Mouse (Mus musculus) urinary bladder, postnatal 4 days (tissue): ENCODE measurements around the gene Cbx1.
A peak's percentile ranks its signal among the peaks of the same experiment; 100 is the strongest.
"Not testable (repeated sequence)": the region's sequence is repeated elsewhere in the genome, so short reads cannot be mapped to it uniquely, and the experiment has no call there.

Source experiments
- DNase-seq, 2 experiments: peaks; one replicate each; pipeline ENCODE4 v3.0.0; 2021 to 2022; ENCODE audit warnings: low spot score in 2 of 2

Gene Cbx1

DNA sequence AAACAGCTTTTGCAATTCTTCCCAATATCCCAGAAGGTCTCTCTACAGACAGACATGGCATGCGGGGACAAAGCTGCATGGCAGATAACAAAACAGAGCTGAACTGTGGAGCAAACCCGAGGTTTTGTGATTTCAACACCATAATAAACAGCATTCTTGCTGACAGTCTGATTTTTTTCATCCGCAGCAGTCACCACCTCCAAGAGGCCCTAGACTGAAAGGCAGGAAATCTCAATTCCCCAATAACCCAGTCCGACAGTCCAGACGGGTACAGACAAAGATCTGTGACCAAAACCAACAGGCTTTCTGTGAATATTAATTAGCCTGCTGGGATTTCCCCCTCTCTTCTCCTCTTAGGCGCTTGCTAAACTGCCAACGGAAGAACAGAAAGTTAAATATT is 13.3 kb upstream of the Cbx1 start:
- no peak for DNase-seq

DNA sequence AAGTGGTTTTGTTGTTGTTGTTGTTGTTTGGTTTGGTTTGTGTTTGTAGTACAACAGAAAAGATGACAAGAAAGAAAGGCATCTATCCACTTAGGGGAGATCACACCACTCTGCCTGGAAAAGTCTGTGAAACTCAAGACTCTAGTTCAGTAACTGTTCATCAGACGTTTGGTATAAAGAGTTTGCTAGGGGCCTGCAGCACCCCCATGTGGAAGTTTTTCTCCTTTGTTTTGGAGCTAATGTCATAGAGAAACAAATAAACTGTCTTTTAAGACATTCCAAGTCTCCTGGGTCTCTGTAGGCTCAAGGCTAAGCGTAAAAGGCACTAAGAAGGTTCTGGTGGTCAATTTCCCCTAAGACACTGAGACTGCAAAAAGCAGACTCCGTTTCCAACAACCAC is 12.9 kb upstream of the Cbx1 start:
- no peak for DNase-seq

DNA sequence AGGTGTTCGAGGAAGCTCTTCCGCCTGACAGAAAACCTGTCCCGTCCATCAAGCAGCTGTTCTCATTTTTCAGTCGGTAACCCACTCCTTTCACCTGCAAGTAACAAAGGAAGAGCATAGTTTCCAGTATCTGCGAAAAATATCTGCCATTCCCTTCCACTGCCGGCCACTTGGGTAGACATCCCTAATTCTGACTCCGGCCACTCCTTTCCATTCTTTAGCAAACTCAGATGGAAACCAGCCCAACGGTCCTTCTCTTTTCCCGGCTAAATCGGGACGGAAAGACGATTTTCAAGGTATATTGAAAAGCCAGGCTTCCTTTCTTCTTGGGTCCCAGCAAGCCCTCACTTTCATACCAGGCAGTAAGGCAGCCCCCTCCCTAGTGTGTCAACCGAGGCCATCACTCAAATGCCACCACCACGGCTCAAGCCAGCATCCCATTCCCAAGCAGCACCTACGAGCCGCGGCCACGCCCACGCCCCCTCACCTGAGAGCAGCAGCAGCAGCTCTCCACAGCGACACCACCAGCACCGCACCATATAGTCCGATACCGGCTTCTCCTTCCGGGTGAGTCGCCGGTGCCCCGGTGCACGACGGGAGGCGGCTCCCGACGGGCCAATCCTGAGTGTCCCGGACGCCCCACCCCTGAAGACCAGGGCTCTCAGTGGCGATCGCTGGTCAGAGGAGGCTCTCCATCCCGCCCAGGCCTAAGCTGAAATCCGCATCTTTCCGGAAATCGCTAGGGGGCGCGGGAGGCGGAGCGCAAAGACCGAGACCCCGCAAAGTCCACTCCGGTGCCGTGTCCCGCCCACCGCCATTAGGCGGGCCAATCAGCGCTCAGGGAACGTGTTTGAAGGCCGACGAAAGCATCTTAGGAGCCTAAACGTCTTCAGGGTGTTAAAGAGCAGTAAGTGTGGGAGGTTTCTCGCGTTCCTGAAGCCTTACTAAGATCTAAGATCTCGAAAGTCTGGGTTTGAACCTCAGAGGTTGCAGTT is 11.7 kb upstream of the Cbx1 start, which contains the start of gene Snx11:
Gene Snx11 (minus strand): TSS at position 592 of the 995 bp plus-strand sequence.
- peak; percentile 99 for DNase-seq

DNA sequence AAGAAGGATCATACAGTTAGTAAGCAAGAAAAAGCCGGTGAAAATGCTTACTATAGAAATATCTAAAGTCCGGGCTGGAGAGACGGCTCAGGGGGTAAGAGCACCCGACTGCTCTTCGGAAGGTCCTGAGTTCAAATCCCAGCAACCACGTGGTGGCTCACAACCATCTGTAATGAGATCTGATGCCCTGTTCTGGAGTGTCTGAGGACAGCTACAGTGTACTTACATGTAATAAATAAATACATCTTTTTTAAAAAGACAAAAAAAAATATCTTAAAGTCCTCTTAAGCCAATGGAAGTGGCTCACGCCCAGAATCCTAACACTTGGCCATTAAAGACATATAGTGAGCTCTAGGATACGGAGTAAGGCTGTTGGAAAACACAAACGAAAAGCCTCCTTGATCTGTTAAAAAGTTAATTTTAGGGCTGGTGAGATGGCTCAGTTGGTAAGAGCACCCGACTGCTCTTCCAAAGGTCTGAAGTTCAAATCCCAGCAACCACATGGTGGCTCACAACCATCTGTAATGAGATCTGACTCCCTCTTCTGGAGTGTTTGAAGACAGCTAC is 10.8 kb upstream of the Cbx1 start:
- not testable (repeated sequence) for DNase-seq

DNA sequence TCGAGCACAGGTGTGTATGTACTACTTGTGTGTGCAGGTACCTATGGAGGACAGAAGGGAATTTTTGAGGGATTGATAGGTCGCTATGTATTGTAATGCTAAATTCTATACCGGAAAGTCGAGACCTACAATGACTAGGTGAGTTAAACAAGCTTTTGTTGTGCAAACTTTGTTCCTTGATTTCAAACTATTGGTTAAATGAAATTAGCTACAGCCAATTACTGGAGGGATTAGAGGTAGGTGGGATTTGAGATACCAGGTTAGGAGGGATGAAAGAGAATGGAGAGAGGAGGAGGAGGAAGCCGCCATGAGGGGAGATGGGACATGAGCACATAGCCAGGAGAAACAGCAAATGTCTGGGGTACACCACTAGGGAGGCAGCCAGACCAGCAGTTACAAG is 8.6 kb upstream of the Cbx1 start:
- no peak for DNase-seq

DNA sequence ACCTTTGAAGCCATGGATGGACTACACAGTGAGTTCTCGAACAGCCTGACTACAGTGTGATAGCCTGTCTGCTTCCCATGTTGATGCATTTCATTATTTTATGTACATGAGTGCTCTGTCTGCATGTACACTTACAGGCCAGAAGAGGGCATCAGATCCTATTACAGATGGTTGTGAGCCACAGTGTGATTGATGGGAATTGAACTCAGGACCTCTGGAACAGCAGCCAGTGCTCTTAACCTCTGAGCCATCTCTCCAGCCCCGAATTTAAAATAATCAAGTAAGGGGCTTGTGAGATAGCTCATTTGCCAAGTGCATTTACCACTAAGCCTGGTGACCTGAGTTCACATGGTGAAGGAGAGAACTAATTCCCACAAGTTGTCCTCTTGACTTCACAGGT is 7.5 kb upstream of the Cbx1 start:
- DNase-seq: no peak

DNA sequence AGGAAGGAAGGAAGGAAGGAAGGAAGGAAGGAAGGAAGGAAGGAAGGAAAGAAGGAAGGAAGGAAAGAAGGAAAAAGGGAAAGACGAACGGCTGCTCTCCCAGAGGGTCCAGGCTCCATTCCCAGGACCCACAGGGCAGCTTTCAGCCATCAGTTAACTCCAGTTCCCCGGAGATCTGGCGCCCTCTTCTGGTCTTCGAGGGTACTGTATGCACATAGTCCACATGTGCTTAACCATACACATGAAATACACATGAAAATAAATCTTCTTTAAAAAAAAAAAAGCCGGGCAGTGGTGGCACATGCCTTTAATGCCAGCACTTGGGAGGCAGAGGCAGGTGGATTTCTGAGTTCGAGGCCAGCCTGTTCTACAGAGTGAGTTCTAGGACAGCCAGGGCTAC is 4.1 kb upstream of the Cbx1 start:
- peak; percentile 40 to 85 for DNase-seq

DNA sequence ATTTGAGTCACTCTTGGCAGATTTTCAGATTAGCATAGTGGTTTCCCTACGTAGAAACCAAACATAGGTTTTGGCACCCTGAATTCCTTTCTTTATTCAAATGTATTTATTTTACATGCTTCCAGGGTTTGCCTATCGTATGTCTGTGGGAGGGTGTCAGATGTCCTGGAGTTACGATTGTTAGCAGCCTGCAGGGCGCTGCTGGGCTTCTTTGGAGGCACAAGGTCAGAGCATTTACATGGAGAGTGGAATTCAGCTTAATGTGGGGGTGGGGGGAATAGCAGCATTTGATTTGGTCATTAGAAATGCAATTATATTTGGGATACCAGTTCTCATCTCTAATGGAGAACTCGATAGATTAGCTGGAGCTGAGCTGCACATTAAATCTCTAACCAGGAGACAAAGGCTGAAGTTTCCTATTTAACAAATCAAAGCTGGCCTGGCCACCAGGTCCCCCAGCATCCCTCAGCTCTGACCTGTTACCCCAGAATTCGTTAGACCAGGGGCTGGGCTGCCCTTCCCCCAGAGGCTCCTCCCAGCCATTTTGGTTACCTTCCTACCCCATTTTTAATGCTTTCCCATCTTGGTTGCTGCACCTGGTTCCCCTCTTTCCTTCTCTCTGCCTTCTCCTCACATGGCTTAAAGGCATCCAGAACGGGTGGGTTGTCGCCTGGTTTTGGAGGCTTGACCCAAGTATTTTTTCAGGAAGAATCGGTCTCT is 2.0 kb upstream of the Cbx1 start:
- no peak for DNase-seq

DNA sequence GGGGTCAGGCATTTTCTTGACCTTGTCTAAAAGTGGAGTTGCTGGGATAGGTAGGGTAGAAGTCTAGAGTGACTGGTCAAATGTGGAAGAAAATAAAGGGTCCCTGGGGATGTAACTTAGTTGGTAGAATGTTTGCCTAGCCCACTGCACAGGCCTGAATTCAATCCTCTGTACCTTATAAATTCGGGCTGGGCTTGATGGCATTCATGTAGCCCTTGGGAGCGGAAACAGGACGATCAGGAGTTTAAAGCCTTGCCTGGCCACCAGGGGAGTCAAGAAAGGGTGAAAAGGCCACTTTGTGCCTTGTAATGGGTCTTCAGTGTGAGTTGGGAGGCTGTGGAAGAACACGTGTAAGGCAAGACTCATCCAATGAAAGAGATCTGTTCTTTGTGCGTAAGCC is 1.1 kb downstream of the Cbx1 start:
- DNase-seq: no peak

DNA sequence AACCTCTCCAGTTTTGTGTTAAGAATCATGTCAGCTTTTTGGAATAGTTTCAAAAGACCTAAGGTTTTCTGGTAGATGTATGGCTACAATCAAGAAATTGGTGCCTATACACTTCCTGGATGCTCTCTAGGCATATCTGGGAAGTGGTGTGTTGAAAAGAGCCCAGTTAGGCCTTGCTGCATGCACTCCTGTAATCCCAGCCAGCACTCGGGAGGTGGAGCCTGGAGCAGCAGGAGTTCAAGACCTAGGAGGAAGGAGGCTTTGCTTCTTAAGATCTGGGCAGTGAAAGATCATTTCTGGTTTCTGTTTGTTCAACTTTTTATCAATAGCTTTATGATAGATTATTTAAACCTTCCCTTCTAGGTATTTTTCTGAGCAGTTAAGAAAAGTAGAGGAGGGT is 1.8 kb downstream of the Cbx1 start:
- no peak for DNase-seq

DNA sequence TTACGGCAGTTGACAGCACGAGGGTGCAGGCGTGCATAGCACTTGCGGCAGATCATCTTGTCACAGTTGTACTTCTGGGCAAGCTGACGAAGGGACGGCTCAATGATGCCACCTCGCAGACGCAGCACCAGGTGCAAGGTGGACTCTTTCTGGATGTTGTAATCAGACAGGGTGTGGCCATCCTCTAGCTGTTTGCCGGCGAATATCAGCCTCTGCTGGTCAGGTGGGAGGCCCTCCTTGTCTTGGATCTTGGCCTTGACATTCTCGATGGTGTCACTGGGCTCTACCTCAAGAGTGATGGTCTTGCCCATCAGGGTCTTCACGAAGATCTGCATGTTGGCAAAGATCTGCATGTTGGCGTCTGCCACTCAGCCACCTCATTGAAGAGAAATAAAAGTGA is 6.6 kb downstream of the Cbx1 start:
- no peak for DNase-seq

DNA sequence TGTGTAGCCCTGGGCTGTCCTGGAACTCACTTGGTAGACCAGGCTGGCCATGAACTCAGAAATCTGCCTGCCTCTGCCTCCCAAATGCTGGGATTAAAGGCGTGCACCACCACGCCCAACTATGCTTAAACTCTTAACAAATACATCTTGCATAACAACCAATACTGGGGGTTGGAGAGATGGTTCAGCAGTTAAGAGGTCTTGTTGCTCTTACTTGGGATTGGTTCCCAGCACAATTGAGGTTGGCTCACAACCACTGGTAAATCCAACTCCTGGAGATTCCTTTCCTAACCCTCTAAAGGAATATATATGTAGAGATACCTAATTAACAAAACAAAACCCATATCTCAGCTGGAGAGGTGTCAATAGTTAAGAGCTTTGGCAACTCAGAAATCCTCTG is 7.2 kb downstream of the Cbx1 start:
- DNase-seq: no peak

DNA sequence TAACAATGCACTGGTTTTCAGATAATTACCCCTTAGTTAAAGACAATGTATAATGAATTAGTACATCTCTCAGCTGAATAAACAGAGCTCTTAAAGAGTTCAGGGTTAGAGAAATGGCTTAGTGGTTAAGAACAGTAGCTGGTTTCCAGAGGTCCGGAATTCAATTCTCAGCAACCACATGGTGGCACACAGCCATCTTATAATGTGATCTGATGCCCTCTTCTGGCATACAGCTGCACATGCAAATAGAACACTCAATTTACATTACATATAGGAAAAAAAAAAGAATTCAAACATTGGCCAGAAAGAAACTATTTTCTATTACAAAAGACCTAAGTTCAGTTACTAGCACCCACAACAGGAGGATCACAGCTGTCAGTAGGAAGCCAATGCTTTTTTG is 7.7 kb downstream of the Cbx1 start:
- no peak for DNase-seq

DNA sequence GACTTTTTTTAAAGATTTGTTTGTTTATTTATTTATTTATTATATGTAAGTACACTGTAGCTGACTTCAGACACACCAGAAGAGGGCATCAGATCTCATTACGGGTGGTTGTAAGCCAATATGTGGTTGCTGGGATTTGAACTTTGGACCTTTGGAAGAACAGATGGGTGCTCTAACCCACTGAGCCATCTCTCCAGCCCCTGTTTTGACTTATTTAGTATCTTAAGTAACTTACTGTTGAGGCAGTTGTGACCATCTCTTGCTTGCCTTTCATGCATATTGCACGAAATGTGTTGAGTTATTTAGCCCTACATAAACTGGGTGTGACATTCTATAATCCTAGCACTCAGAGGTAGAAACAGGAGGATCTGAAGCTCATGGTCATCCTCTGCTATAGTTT is 10.6 kb downstream of the Cbx1 start:
- DNase-seq: no peak

DNA sequence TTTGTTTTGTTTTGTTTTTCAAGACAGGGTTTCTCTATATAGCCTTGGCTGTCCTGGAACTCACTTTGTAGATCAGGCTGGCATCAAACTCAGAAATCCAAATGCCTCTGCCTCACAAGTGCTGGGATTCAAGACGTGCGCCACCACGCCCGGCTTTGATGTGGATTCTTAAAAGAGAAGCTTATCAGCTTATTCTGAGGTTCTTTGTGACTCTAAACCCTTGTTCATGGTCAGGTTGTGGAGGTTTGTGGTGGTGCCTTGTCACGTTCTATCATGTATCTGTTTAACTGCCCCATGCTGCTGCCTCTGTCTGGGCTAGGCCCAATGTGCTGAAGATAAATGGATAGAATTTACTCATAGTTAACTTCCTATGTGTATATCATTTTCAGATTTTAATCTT is 16.7 kb downstream of the Cbx1 start:
- DNase-seq: no peak

DNA sequence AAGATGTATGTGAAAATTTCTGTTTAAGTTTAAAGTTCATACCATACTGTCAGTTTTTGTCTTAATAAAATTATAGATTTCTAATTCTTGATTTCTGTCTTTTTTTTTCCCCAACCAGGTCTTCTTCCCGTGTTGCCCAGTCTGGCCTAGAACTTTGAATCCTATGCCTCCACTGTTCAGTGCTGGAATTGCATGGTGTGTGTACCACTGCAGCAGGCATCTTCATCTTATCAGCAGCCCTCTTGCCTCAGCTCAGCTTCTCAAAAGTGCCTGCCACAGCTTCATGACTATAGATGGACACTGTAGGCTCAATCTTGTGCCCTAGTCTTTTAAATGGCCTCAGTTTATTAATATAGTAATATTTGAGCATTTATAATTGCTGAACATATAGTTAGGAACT is 19.1 kb downstream of the Cbx1 start:
- no peak for DNase-seq

DNA sequence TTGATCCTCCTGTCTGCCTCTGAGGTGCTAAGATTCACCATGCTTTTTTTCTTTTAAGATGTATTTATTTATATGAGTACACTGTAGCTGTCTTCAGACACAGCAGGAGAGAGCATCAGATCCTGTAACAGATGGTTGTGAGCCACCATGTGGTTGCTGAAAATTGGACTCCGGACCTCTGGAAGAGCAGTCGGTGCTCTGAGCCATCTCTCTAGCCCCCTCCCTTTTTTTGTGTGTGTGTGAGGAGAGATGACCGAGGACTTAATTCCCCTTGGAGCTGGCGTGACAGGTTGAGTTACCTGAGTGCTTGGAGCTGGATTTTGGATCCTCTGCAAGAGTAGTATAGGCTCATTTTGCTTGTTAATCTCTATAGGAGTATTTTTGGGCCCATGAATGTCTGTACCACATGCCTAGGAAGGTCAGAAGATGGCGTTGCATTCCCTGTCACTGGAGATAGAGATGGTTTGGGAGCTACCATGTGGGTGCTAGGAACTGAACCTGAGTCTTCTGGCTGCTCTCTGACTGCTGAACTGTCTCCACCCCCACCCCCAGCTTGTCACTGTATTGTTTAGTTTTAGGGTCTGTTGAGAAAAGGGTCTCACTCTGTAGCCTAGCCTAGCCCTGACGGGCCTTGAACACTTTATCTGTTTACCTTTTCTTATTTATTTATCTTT is 20.8 kb downstream of the Cbx1 start:
- DNase-seq: no peak

DNA sequence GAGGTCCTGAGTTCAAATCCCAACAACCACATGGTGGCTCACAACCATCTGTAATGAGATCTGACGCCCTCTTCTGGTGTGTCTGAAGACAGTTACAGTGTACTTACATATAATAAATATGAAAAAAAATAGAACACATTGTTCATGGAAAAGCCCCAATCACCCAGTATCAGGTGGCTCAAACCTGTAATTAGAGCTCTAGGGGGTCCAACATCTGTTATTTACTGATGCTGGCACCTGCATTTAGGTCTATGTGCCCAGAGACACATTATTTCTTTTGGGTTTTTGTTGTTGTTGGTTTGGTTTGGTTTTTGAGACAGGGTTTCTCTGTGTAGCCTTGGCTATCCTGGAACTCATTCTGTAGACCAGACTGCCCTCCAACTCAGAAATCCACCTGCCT is 22.3 kb downstream of the Cbx1 start:
- not testable (repeated sequence) for DNase-seq

DNA sequence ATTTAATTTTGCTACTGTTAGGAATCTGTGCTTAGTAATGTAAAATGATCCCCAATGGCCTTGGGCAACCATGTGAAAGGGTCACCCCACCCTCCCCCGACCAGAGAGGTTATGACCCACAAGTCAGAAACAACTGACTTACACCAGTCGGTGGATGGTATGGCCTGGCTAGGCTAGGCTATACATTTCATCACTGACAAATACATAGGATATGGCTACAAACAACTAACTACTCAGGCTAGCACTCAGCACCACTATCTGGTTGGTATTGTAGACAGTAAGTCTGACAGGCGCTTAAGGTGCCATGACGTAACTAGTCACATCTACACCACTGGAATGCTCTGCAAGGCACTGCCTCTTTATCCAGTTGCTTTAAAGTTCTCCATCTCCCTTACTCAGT is 24.5 kb downstream of the Cbx1 start:
- DNase-seq: no peak

DNA sequence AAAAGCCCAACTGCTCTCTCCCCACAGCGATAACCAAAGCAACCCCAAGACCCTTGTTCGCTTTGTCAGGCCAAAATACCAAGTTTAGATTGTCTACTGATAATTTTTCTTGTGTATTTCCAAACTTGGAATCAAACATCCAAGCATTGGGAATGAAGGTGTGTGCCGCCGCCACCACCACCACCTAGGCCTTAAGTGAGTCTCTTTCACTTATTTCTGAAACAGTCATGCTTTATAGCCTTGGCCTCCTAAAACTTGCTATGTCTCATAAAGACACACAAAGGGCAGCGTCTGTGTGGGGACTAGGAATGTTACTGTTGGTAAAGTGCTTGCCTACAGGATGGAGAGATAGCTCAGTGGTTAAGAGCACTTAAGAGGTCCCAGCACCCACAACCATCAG is 25.0 kb downstream of the Cbx1 start:
- DNase-seq: no peak

DNA sequence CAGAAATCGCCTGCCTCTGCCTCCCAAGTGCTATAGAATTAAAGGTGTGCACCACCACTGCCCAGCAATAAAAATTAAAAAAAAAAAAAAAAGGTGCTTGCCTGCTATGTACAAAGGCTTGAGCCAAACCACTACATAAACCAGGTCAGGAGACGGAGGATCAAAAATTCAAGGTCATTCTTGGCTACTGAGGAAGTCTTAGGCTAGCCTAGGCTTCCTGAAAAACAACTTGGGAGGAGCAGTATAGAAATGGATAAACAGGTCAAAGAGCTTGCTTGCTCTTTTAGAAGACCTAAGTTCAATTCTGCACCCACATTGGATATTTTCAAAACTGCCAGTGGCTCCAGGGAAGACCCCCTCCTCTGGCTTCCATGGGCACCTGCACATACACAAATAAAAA is 25.5 kb downstream of the Cbx1 start:
- no peak for DNase-seq

DNA sequence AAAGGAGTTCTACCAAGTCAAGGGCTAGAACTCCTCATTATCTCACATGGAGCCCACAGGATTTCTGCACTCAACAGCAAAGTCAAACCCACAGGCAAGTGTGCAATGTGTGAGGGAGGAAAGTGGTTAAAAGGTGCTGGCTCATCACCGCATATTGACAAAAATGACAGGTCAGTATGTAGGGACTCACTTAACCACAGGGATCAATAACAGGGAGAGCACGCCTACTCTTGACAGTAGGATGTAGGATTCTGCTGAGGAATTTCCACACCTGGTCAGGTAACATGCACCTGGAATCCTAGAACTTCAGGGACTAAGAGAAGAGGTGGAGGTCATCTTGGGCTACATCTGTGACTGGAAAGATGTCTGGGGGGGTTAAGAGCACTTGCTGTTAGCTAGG is 27.0 kb downstream of the Cbx1 start:
- DNase-seq: no peak
